Mouse (Mus musculus) lung, postnatal 0 days (tissue): ENCODE data around the gene Tnni2.

Source experiments
- CTCF ChIP-seq: IDR thresholded peaks from 2 replicates; pipeline ENCODE4 v1.5.1; 2016; ENCODE audit warnings: antibody characterized with exemption, mild to moderate bottlenecking
- EP300 ChIP-seq: IDR thresholded peaks from 2 replicates; pipeline ENCODE4 v1.6.1; 2016; ENCODE audit warnings: antibody characterized with exemption, mild to moderate bottlenecking, control low read depth

DNA sequence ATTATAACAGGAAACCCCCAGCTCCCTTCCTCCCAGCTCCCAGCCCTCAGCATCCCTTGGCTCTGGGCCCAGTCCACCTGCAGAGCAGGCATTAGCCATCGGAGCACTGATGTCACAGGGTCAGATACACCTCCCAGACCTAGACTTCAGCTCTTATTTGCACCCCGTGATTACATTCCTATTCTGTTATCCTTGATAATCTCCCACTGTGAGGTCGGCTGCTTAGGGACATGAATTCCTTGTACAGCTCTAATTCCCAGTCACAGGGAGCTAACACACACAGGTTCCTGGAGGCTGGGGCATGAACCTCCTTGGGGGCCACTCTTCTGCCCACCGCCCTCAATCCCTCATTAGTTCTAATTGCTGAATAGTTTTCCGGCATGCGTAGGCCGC, 40.9 kb upstream of the Tnni2 start:
- no peak for TF ChIP-seq EP300
- no peak for TF ChIP-seq CTCF
